Mouse (Mus musculus): ENCODE results near the gene Zfp607a. TPM values are rescaled to one million over a fixed set of nuclear protein-coding genes. Genes with fewer than 3 reads are reported as not detected.

Zfp607a gene
- total RNA-seq, 4 experiments from 2014 or later: 4.5 to 7.7 (median 5.5) TPM

Other genes starting within 250 kb of the Zfp607a start
- gene Ttc9b, start 203.6 kb upstream of the Zfp607a start, total RNA-seq (2022): not detected
- gene Map3k10, start 182.9 kb upstream of the Zfp607a start, total RNA-seq (2022): 10 to 100 TPM; 28.7 to 36.3 (median 34.4) TPM
- 1 to 10 TPM; 2.0 to 4.9 (median 2.9) TPM for gene Zfp607b, start 168.2 kb upstream of the Zfp607a start, total RNA-seq (2022)
- gene Zfp60, start 126.1 kb upstream of the Zfp607a start, total RNA-seq (2022): 10 to 100 TPM; 15.6 to 25.6 (median 19.2) TPM
- 10 to 100 TPM in 1 of 4 experiments, 1 to 10 TPM in 3; 7.4 to 11.0 (median 9.1) TPM for gene Zfp626, start 50.3 kb upstream of the Zfp607a start, total RNA-seq (2022)
- 1 to 10 TPM; 3.5 to 5.8 (median 4.2) TPM for gene Zfp59, start 18.9 kb upstream of the Zfp607a start, total RNA-seq (2022)
- gene Zfp974, start 71.9 kb downstream of the Zfp607a start, total RNA-seq (2022): 10 to 100 TPM; 14.2 to 23.9 (median 16.4) TPM
- gene Zfp780b, start 121.6 kb downstream of the Zfp607a start, total RNA-seq (2022): 10 to 100 TPM; 11.7 to 17.8 (median 15.8) TPM
- gene Zfp850, start 156.6 kb downstream of the Zfp607a start, total RNA-seq (2022): 1 to 10 TPM; 2.4 to 3.8 (median 2.9) TPM
- gene Psmc4, start 192.6 kb downstream of the Zfp607a start, total RNA-seq (2022): 100 to 1,000 TPM; 150 to 167 (median 162) TPM
- gene Fcgbp, start 213.7 kb downstream of the Zfp607a start, total RNA-seq (2022): not detected

Data from adrenal gland, adult 8-10 months (tissue).